Mouse (Mus musculus): ENCODE measurements at regions not wholly inside any gene's neighbourhood (a gene's known extent, or its start where the extent isn't known, plus 50 kb on each side); places are given as distances from the start of the nearest gene placed in this dataset.
A peak's percentile ranks its signal among the peaks of the same experiment; 100 is the strongest.

- H3K9me3 ChIP-seq (ENCODE audit: control insufficient read depth, low read length): no peaks in the 10 kb centered on the region
- ATAC-seq (ENCODE audit: low read depth): no peak
- no peak overlapping the region for H3K27ac ChIP-seq (ENCODE audit: low read depth, low read length)
- no peak overlapping the region for H3K4me2 ChIP-seq (ENCODE audit: low read depth, low read length)
- H3K4me1 ChIP-seq (ENCODE audit: control insufficient read depth, insufficient read depth, low read length): no peaks in the 10 kb centered on the region
- no peak overlapping the region for H3K4me3 ChIP-seq (ENCODE audit: low read depth, low read length)
- no peaks in the 10 kb centered on the region for H3K36me3 ChIP-seq (ENCODE audit: control insufficient read depth, insufficient read depth, low read length)
- WGBS: 78% methylated on average over 2 of the region's 2 CpGs
- H3K9ac ChIP-seq (replicated peaks; ENCODE audit: low read depth, low read length): no peak overlapping the region
- no peaks in the 10 kb centered on the region for H3K27me3 ChIP-seq (ENCODE audit: control insufficient read depth, insufficient read depth, low read length)
Measured at GRCm38 (mm10) chr14:86463388-86463787, 677.6 kb downstream of the Diaph3 start.

- Histone ChIP-seq H3K9ac (replicated peaks; ENCODE audit: low read depth, low read length) (no peak overlapping the region), H3K27ac (ENCODE audit: low read depth, low read length) (no peak overlapping the region), H3K27me3 (ENCODE audit: control insufficient read depth, insufficient read depth, low read length) (no peaks in the 10 kb centered on the region), H3K36me3 (ENCODE audit: control insufficient read depth, insufficient read depth, low read length) (no peaks in the 10 kb centered on the region), H3K4me2 (ENCODE audit: low read depth, low read length) (no peak overlapping the region), H3K4me1 (ENCODE audit: control insufficient read depth, insufficient read depth, low read length) (no peaks in the 10 kb centered on the region), H3K9me3 (ENCODE audit: control insufficient read depth, low read length) (no peaks in the 10 kb centered on the region), H3K4me3 (ENCODE audit: low read depth, low read length) (no peak overlapping the region)
- ATAC-seq (ENCODE audit: low read depth): no peak
- WGBS: 90% methylated on average over 2 of the region's 2 CpGs
Measured at GRCm38 (mm10) chr14:86453142-86453541, 687.9 kb downstream of the Diaph3 start.

- H3K36me3 ChIP-seq (ENCODE audit: control insufficient read depth, insufficient read depth, low read length): no peaks in the 10 kb centered on the region
- H3K27me3 ChIP-seq (ENCODE audit: control insufficient read depth, insufficient read depth, low read length): no peaks in the 10 kb centered on the region
- H3K27ac ChIP-seq (ENCODE audit: low read depth, low read length): no peak overlapping the region
- H3K4me1 ChIP-seq (ENCODE audit: control insufficient read depth, insufficient read depth, low read length): no peaks in the 10 kb centered on the region
- no peak for ATAC-seq (ENCODE audit: low read depth)
- no peaks in the 10 kb centered on the region for H3K9me3 ChIP-seq (ENCODE audit: control insufficient read depth, low read length)
- 98% methylated on average over 1 of the region's 1 CpGs for WGBS
- H3K9ac ChIP-seq (replicated peaks; ENCODE audit: low read depth, low read length): no peak overlapping the region
- H3K4me3 ChIP-seq (ENCODE audit: low read depth, low read length): no peak overlapping the region
- H3K4me2 ChIP-seq (ENCODE audit: low read depth, low read length): no peak overlapping the region
Measured at GRCm38 (mm10) chr14:86450616-86451015, 690.4 kb downstream of the Diaph3 start.

GRCm38 (mm10) chr14:86445139-86445538, 695.9 kb downstream of the Diaph3 start:
- Histone ChIP-seq H3K36me3 (ENCODE audit: control insufficient read depth, insufficient read depth, low read length) (no peaks in the 10 kb centered on the region), H3K4me1 (ENCODE audit: control insufficient read depth, insufficient read depth, low read length) (no peaks in the 10 kb centered on the region), H3K4me3 (ENCODE audit: low read depth, low read length) (no peak overlapping the region), H3K9me3 (ENCODE audit: control insufficient read depth, low read length) (no peaks in the 10 kb centered on the region), H3K27ac (ENCODE audit: low read depth, low read length) (no peak overlapping the region), H3K4me2 (ENCODE audit: low read depth, low read length) (no peak overlapping the region), H3K27me3 (ENCODE audit: control insufficient read depth, insufficient read depth, low read length) (no peaks in the 10 kb centered on the region), H3K9ac (replicated peaks; ENCODE audit: low read depth, low read length) (no peak overlapping the region)
- ATAC-seq (ENCODE audit: low read depth): no peak
- 86% methylated on average over 4 of the region's 4 CpGs for WGBS

GRCm38 (mm10) chr14:86443921-86444835, 696.9 kb downstream of the Diaph3 start:
- ATAC-seq (ENCODE audit: low read depth): no peak
- Histone ChIP-seq H3K4me2 (ENCODE audit: low read depth, low read length) (no peak overlapping the region), H3K4me1 (ENCODE audit: control insufficient read depth, insufficient read depth, low read length) (no peaks in the 10 kb centered on the region), H3K4me3 (ENCODE audit: low read depth, low read length) (no peak overlapping the region), H3K9me3 (ENCODE audit: control insufficient read depth, low read length) (no peaks in the 10 kb centered on the region), H3K27me3 (ENCODE audit: control insufficient read depth, insufficient read depth, low read length) (no peaks in the 10 kb centered on the region), H3K9ac (replicated peaks; ENCODE audit: low read depth, low read length) (no peak overlapping the region), H3K27ac (ENCODE audit: low read depth, low read length) (no peak overlapping the region), H3K36me3 (ENCODE audit: control insufficient read depth, insufficient read depth, low read length) (no peaks in the 10 kb centered on the region)
- WGBS: 32% methylated on average over 5 of the region's 5 CpGs

- H3K27me3 ChIP-seq (ENCODE audit: control insufficient read depth, insufficient read depth, low read length): no peaks in the 10 kb centered on the region
- no peak; the same call in 1 of the 2 replicates for ATAC-seq (ENCODE audit: low read depth)
Measured at GRCm38 (mm10) chr14:86441895-86442679, 698.9 kb downstream of the Diaph3 start.

GRCm38 (mm10) chr14:86437383-86437782, 703.7 kb downstream of the Diaph3 start:
- Histone ChIP-seq H3K27me3 (ENCODE audit: control insufficient read depth, insufficient read depth, low read length) (no peaks in the 10 kb centered on the region), H3K36me3 (ENCODE audit: control insufficient read depth, insufficient read depth, low read length) (no peaks in the 10 kb centered on the region), H3K9ac (replicated peaks; ENCODE audit: low read depth, low read length) (no peak overlapping the region), H3K4me1 (ENCODE audit: control insufficient read depth, insufficient read depth, low read length) (no peaks in the 10 kb centered on the region), H3K27ac (ENCODE audit: low read depth, low read length) (no peak overlapping the region), H3K4me2 (ENCODE audit: low read depth, low read length) (no peak overlapping the region), H3K4me3 (ENCODE audit: low read depth, low read length) (no peak overlapping the region), H3K9me3 (ENCODE audit: control insufficient read depth, low read length) (no peaks in the 10 kb centered on the region)
- no peak for ATAC-seq (ENCODE audit: low read depth)
- WGBS: 88% methylated on average over 3 of the region's 3 CpGs

More at GRCm38 (mm10) chr14:86441895-86442679, 698.9 kb downstream of the Diaph3 start:
- no peaks in the 10 kb centered on the region for H3K9me3 ChIP-seq (ENCODE audit: control insufficient read depth, low read length)
- H3K9ac ChIP-seq (replicated peaks; ENCODE audit: low read depth, low read length): no peak overlapping the region
- no peak overlapping the region for H3K4me2 ChIP-seq (ENCODE audit: low read depth, low read length)
- H3K4me3 ChIP-seq (ENCODE audit: low read depth, low read length): no peak overlapping the region
- no peaks in the 10 kb centered on the region for H3K4me1 ChIP-seq (ENCODE audit: control insufficient read depth, insufficient read depth, low read length)
- WGBS: 79% methylated on average over 9 of the region's 9 CpGs
- no peaks in the 10 kb centered on the region for H3K36me3 ChIP-seq (ENCODE audit: control insufficient read depth, insufficient read depth, low read length)
- no peak overlapping the region for H3K27ac ChIP-seq (ENCODE audit: low read depth, low read length)

- H3K4me2 ChIP-seq (ENCODE audit: low read depth, low read length): no peak overlapping the region
- no peak overlapping the region for H3K27ac ChIP-seq (ENCODE audit: low read depth, low read length)
- no peaks in the 10 kb centered on the region for H3K27me3 ChIP-seq (ENCODE audit: control insufficient read depth, insufficient read depth, low read length)
- no peak overlapping the region for H3K4me3 ChIP-seq (ENCODE audit: low read depth, low read length)
- H3K9me3 ChIP-seq (ENCODE audit: control insufficient read depth, low read length): no peaks in the 10 kb centered on the region
- 64% methylated on average over 2 of the region's 2 CpGs for whole genome bisulfite sequencing
- H3K36me3 ChIP-seq (ENCODE audit: control insufficient read depth, insufficient read depth, low read length): no peaks in the 10 kb centered on the region
- no peaks in the 10 kb centered on the region for H3K4me1 ChIP-seq (ENCODE audit: control insufficient read depth, insufficient read depth, low read length)
- no peak overlapping the region for H3K9ac ChIP-seq (replicated peaks; ENCODE audit: low read depth, low read length)
- peak; percentile 79 for ATAC-seq (ENCODE audit: low read depth)
Measured at GRCm38 (mm10) chr14:86435345-86435744, 705.7 kb downstream of the Diaph3 start.

All from neural tube, embryonic 14.5 days (tissue).